Mouse (Mus musculus) lung, postnatal 0 days (tissue): Measurements from ENCODE around the gene Dennd1a.

Experiments used
- CTCF ChIP-seq: IDR thresholded peaks from 2 replicates; pipeline ENCODE4 v1.5.1; 2016; ENCODE audit warnings: antibody characterized with exemption, mild to moderate bottlenecking
- EP300 ChIP-seq: IDR thresholded peaks from 2 replicates; pipeline ENCODE4 v1.6.1; 2016; ENCODE audit warnings: antibody characterized with exemption, mild to moderate bottlenecking, control low read depth

DNA sequence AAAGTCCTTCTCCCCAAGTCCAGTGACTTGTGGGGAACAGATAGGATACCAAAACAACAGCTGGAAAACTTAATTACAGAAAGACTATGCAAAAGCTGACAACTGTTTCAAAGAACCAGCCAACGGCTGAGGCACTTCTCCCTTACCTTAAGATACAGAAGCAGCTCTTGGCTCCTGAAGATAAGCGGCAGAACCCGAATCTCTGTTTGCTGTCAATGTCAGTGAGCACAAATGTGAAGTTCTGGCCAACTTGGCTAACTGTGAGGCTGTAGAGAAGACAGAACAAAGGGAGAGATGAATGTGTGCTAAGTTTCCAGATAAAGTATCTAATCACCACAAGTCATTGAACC is 160.8 kb downstream of the Dennd1a start:
- TF ChIP-seq CTCF (no peak), EP300 (no peak)
